Mouse (Mus musculus): ENCODE measurements around the gene Gm5788.
A peak's percentile ranks its signal among the peaks of the same experiment; 100 is the strongest.
"Not testable (repeated sequence)": the region's sequence is repeated elsewhere in the genome, so short reads cannot be mapped to it uniquely, and the experiment has no call there.

Gm5788 gene

GRCm38 (mm10) chr12:87494421-87494820 lies at the start of gene Gm5788:
Gene Gm5788 (plus strand): TSS chr12:87494721.
- DNase-seq: not testable (repeated sequence)

GRCm38 (mm10) chr12:87449456-87449855 lies 45.1 kb upstream of the Gm5788 start:
- no peak for DNase-seq

- no peak for DNase-seq
Observed at GRCm38 (mm10) chr12:87464678-87465297, 29.7 kb upstream of the Gm5788 start.

GRCm38 (mm10) chr12:87470263-87471136 lies 24.0 kb upstream of the Gm5788 start:
- DNase-seq: no peak

GRCm38 (mm10) chr12:87471421-87471963 lies 23.0 kb upstream of the Gm5788 start:
- DNase-seq: no peak

GRCm38 (mm10) chr12:87471964-87472786 lies 22.3 kb upstream of the Gm5788 start, which contains the start of gene Snw1:
Gene Snw1 (minus strand): TSS chr12:87472274.
- DNase-seq: peak; percentile 95

GRCm38 (mm10) chr12:87474756-87475155 lies 19.8 kb upstream of the Gm5788 start:
- DNase-seq: no peak

- not testable (repeated sequence) for DNase-seq
Observed at GRCm38 (mm10) chr12:87482482-87482881, 12.0 kb upstream of the Gm5788 start.

- not testable (repeated sequence) for DNase-seq
Observed at GRCm38 (mm10) chr12:87488683-87489082, 5.8 kb upstream of the Gm5788 start.

GRCm38 (mm10) chr12:87514016-87514415 lies 19.5 kb downstream of the Gm5788 start, which contains the start of gene Gm8300:
Gene Gm8300 (plus strand): TSS chr12:87514316.
- not testable (repeated sequence) for DNase-seq

- DNase-seq: not testable (repeated sequence)
Observed at GRCm38 (mm10) chr12:87519616-87520015, 25.1 kb downstream of the Gm5788 start.

GRCm38 (mm10) chr12:87543927-87544326 lies 49.4 kb downstream of the Gm5788 start:
- no peak for DNase-seq
